Mouse (Mus musculus): ENCODE data around the gene Traip.

Traip gene

GRCm38 (mm10) chr9:107934146-107934545 lies 15.8 kb upstream of the Traip start:
- no peak for DNase-seq (ENCODE audit: low spot score)

- DNase-seq (ENCODE audit: low spot score), result no peak
Observed at GRCm38 (mm10) chr9:107935374-107935773, 14.6 kb upstream of the Traip start, which contains the start of gene Camkv. Gene Camkv (plus strand): TSS chr9:107935674.

GRCm38 (mm10) chr9:107935790-107936214 lies 14.1 kb upstream of the Traip start:
- DNase-seq (ENCODE audit: low spot score), result no peak

GRCm38 (mm10) chr9:107936215-107936822 lies 13.6 kb upstream of the Traip start:
- no peak for DNase-seq (ENCODE audit: low spot score)

DNA sequence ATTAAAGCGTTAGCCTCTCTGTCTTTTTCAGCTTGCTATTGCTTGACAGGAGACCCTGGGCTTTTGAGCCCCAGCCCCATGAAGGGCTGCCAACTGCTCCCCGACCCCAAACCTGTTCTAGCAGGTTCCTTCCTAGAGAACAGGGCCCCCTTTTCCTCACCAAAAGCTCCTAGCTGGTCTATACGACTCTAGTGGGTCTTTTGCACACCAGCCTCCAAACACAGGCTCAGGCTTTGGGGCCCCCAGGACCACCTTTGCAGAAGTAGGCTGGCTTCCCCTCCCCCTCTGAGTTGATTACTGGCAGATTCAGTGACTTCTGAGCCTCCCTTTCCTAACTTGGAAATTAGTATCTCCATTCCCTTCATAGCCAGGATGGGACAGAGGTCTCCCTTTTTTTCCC lies 13.1 kb upstream of the Traip start:
- no peak for DNase-seq (ENCODE audit: low spot score)

- DNase-seq (ENCODE audit: low spot score), result no peak
Observed at GRCm38 (mm10) chr9:107947241-107948194, 2.4 kb upstream of the Traip start.

DNA sequence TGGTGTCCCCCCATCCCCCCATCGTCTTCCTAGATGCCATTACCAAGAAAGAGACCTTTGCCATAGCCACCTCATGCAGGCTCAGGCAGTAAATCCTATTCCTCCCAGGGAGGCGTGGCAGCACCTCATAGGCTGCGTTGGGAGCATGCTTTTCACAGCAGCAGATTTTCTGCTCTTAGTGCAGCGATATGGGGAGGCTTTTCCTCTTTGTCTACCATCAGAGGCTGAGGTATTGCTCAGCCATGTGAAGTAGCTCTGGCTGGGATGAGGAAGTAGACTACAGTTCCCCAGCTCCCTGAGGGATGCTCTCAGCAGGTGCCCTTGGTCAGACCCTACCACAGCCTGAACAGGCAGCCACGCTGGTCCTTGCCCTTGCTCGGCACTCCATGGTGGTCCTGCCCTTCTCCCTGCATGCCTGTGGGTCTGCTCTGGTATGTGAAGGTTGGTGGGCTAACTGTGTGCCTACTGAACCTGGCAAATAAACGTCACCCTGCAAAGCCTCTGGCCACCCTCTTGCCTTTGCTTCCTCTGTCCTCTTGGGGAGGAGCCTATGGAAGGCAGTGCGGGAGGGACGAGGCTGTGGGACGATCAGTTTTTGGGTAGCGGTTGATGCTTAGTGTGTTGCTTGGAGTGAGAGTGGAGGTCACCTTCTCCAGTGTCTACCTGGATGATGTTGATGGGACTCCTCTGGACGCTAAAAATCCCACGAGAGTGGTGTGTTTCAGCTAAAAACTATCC lies 583 bp upstream of the Traip start:
- no peak for DNase-seq (ENCODE audit: low spot score)

DNA sequence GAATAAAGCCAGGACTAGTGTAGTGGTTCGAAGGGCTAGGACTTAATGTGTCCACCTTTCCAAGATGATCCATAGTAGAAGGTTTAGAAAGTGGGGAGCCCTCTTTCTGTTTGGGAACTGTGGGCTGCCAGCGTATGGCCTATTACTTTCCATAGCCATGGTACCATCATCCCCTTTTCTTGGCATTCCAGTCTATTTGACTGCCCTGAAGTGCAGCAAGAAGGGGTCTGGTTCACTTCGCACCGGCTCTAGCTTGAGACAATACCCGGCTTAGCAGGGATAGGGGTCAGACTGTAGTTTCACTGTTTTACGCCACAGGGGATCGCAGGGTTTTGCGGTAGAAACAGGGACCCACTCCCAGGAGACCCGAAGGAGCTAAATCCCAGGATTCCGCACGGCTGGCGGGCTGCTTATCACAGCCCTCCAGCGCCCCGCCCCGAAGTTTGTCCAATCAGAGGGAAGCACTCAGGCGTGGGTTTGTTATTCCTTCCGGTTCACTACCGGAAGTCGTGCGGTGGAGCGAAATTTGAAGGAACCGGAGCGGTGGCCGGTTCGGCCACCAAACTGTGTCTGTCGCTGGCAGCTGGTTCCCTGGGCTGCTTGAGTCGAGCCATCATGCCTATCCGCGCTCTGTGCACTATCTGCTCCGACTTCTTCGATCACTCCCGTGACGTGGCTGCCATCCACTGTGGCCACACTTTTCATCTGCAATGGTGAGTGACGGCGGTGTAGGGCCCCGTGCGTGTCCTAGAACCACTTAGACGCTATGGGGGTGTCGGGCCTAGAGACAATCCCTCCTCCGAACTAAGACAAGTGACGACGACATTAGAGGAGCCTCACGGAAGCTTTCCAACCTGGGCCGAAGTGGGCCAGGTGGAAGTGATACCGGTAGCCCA lies 772 bp downstream of the Traip start:
- DNase-seq (ENCODE audit: low spot score), result peak; percentile 82

DNA sequence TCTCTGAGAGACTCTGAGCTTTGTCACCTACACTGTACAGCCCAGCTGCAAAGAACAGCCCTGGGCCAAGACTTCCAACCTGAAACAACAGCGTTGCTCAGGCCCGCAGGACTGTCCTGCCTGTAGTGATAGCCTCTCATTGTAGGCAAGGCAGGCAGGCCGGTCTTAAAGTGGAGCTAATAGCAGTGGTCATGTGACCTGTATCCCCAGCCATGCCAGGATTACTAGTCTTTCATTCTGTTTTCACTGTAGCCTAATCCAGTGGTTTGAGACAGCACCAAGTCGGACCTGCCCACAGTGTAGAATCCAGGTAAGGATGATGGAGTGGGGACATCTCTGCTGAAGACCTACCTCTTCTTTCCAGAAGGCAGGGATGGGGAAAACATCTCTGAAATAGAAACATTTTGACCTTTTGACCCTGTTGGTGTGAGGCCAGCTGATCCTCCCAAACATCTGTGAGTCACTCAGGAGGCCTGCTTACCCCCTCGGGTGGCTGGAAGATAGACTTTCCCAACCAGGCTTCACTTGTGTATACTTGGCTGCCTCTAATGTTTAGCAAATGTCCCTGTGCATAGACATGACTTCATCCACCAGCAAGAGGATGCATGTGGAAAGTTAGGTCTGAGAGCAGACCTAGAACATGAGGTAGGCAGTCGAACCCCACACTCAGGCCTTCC lies 5.8 kb downstream of the Traip start:
- no peak for DNase-seq (ENCODE audit: low spot score)

- no peak for DNase-seq (ENCODE audit: low spot score)
Observed at GRCm38 (mm10) chr9:107957141-107957540, 7.2 kb downstream of the Traip start.

DNA sequence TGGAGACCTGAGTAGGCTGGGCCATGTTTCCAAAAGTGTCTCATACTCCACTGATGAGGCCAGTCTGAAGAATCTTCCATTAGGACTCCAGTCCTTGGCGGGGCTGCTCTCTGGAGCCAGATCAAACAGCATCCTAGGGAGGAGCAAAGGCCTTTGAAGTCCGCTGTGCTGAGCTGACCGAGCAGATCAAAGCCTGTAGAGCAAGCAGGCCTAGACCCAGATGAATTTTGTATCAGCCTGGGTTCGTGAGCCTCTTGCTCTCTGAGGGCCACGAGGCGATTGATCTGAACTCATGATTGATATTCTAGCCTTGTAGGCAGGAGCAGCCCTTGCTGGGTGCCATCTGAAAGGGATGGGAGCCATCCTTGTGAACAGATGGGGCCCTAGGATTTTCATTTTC lies 10.0 kb downstream of the Traip start:
- no peak for DNase-seq (ENCODE audit: low spot score)

DNA sequence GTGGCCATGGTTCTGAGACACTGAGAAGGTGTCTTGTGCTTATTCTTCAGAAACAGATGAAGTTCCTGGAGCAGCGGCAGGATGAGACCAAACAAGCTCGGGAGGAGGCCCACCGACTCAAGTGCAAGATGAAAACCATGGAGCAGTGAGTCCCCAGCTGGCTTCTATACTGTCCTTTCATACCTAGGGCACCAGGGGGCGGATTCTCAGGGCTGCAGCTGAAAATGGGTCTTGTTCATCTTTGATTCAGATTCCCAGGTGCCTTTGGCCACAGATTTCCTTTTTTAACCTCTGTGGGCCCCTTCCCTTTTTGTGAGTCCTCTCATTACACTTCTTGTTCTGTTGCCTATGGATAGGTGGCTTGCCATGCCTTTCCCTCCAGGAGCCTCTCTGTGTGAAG lies 11.0 kb downstream of the Traip start:
- DNase-seq (ENCODE audit: low spot score), result no peak

- no peak for DNase-seq (ENCODE audit: low spot score)
Observed at GRCm38 (mm10) chr9:107961351-107961762, 11.4 kb downstream of the Traip start.

GRCm38 (mm10) chr9:107961881-107962280 lies 11.9 kb downstream of the Traip start:
- no peak for DNase-seq (ENCODE audit: low spot score)

- DNase-seq (ENCODE audit: low spot score), result no peak
Observed at GRCm38 (mm10) chr9:107962916-107963315, 13.0 kb downstream of the Traip start.

GRCm38 (mm10) chr9:107963700-107964099 lies 13.8 kb downstream of the Traip start:
- peak; percentile 72 for DNase-seq (ENCODE audit: low spot score)

GRCm38 (mm10) chr9:107964681-107965080 lies 14.7 kb downstream of the Traip start:
- no peak for DNase-seq (ENCODE audit: low spot score)

DNA sequence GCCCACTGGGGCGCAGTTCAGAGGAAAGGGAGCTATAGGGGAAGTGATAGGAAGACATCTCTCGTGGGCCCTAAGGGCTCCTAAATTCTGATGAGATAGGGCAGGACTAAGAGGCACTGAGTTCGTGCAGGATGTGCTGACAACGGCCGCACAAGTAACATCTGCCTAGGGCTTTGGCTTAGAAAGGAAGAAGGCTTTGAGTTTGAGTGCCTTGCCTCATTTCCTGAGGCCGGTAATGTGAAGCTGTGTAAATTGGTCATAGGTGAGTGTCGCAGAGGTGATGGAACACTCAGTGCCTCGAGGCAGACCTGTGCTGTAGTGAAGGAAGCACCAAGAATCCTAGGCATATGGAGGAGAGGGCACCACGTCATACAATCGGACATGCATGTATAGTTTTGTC lies 16.7 kb downstream of the Traip start:
- no peak for DNase-seq (ENCODE audit: low spot score)

GRCm38 (mm10) chr9:107967437-107967836 lies 17.5 kb downstream of the Traip start:
- DNase-seq (ENCODE audit: low spot score), result no peak

DNA sequence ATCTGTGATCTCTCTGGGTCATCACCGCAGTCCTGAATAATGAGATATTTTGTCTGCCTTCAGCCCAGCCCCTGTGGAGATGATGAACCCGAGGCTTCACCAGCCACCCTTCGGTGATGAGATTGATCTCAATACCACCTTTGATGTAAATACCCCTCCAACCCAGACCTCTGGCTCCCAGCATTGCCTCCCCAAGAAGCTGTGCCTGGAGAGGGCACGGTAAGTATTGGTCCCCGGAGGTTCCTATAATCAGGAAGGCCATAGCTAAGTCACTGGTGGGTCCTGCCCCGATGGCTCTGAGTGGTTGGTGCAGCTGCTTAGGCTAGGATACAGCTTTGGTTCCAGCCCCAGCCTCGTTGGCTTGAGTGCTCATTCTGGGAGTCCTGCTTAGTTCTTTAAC lies 18.6 kb downstream of the Traip start:
- no peak for DNase-seq (ENCODE audit: low spot score)

DNA sequence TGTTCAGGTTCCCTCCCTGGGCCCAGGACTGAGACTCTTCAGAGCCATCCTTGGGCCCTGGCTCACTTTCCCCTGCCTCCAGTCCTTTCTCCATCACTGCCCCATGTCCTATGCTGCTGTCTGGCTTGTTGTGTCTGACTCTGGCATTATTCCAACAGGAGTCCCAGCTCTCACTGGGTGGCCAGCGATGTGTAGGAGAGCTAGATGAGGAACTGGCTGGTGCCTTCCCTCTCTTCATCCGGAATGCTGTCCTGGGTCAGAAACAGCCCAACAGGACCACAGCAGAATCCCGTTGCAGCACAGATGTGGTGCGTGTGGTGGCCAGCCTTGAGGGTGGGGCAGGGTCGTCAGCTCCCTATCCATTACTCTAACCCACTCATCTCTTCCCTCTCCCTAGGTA lies 20.4 kb downstream of the Traip start:
- DNase-seq (ENCODE audit: low spot score), result no peak

Data from ovary, postnatal 14 days (tissue).